Mouse (Mus musculus) hindbrain, embryonic 11.5 days (tissue): ENCODE data around the gene Tor1a. TPM values are rescaled to one million over a fixed set of nuclear protein-coding genes. Genes with fewer than 3 reads are reported as not detected.

Source experiments
- ATAC-seq: fragments of 200-750 bp; cut with Nextera tagmentation; 2 replicates; pipeline ENCODE4 v1.8.0; 2017; ENCODE audit warnings: mild to moderate bottlenecking, moderate TSS enrichment, moderate library complexity; ENCODE audit not compliant: low FRiP score
- DNase-seq: peaks from one replicate; pipeline ENCODE4 v3.0.0-alpha.2; 2015; ENCODE audit warnings: low spot score
- H3K27ac ChIP-seq: fragments of 300-500 bp; sonication (generic); 2 replicates; pipeline ENCODE4 v1.5.1; 2014; ENCODE audit warnings: mild to moderate bottlenecking, low read depth, low read length
- H3K27me3 ChIP-seq: fragments of 300-500 bp; sonication (generic); 2 replicates; pipeline ENCODE4 v1.6.1; 2014; ENCODE audit warnings: mild to moderate bottlenecking, low read length, moderate library complexity, mixed read lengths; ENCODE audit not compliant: control insufficient read depth, insufficient read depth
- H3K36me3 ChIP-seq: fragments of 300-500 bp; sonication (generic); 2 replicates; pipeline ENCODE4 v1.6.1; 2014; ENCODE audit warnings: mild to moderate bottlenecking, low read length, moderate library complexity, mixed read lengths; ENCODE audit not compliant: control insufficient read depth, insufficient read depth
- H3K4me1 ChIP-seq: fragments of 300-500 bp; sonication (generic); replicated peaks from 2 replicates; pipeline ENCODE4 v1.6.1; 2014; ENCODE audit warnings: low read length, mixed read lengths; ENCODE audit not compliant: control insufficient read depth, insufficient read depth
- H3K4me2 ChIP-seq: fragments of 300-500 bp; sonication (generic); replicated peaks from 2 replicates; pipeline ENCODE4 v1.6.1; 2014; ENCODE audit warnings: mild to moderate bottlenecking, low read depth, low read length
- H3K4me3 ChIP-seq: fragments of 300-500 bp; sonication (generic); 2 replicates; pipeline ENCODE4 v1.5.1; 2014; ENCODE audit warnings: low read depth, low read length
- H3K9ac ChIP-seq: fragments of 300-500 bp; sonication (generic); 2 replicates; pipeline ENCODE4 v1.6.1; 2014; ENCODE audit warnings: low read depth, low read length
- H3K9me3 ChIP-seq: fragments of 300-500 bp; sonication (generic); 2 replicates; pipeline ENCODE4 v1.6.1; 2016; ENCODE audit warnings: low read length; ENCODE audit not compliant: control insufficient read depth
- WGBS: fragments of 180-500 bp; shearing (Covaris S2); extraction: QIAGEN DNeasy Blood & Tissue Kit; methylation state at CpG from one replicate; pipeline ENCODE4 v1.1.7; 2014; 5-methylcytosine and 5-hydroxymethylcytosine counted together
- polyA plus RNA-seq: library from polyadenylated mRNA; unstranded; fragments of >200 nt; fragmentation: Nextera tagmentation; extraction: Ambion mirVana; gene quantifications from 2 replicates; pipeline ENCODE4 v1.2.1, GENCODE M21; 2014

Gene Tor1a
- polyA plus RNA-seq, 1 experiment from 2014 or later: 83.5 TPM

GRCm38 (mm10) chr2:30927844-30928628, 39.7 kb downstream of the Tor1a start:
- no peak for ATAC-seq
- Histone ChIP-seq H3K4me2 (no peak overlapping the region), H3K36me3 (no peaks in the 10 kb centered on the region), H3K9ac (no peak overlapping the region), H3K27me3 (no peaks in the 10 kb centered on the region), H3K4me3 (no peak overlapping the region), H3K9me3 (no peaks in the 10 kb centered on the region), H3K4me1 (no peaks in the 10 kb centered on the region), H3K27ac (no peak overlapping the region)
- peak; percentile 88 for DNase-seq
- WGBS: 20% methylated on average over 14 of the region's 14 CpGs

GRCm38 (mm10) chr2:30927151-30927781, 40.5 kb downstream of the Tor1a start:
- no peak overlapping the region for H3K4me3 ChIP-seq
- H3K27ac ChIP-seq: no peak overlapping the region
- 61% methylated on average over 9 of the region's 9 CpGs for WGBS
- H3K9ac ChIP-seq: no peak overlapping the region
- ATAC-seq: no peak
- no peaks in the 10 kb centered on the region for H3K36me3 ChIP-seq
- H3K9me3 ChIP-seq: no peaks in the 10 kb centered on the region
- H3K27me3 ChIP-seq: no peaks in the 10 kb centered on the region
- no peak for DNase-seq
- H3K4me2 ChIP-seq: no peak overlapping the region
- H3K4me1 ChIP-seq: no peaks in the 10 kb centered on the region

GRCm38 (mm10) chr2:30926381-30926780, 41.4 kb downstream of the Tor1a start:
- H3K9me3 ChIP-seq: no peaks in the 10 kb centered on the region
- no peak overlapping the region for H3K4me3 ChIP-seq
- H3K4me2 ChIP-seq: no peak overlapping the region
- DNase-seq: no peak
- 81% methylated on average over 4 of the region's 4 CpGs for WGBS
- H3K27me3 ChIP-seq: no peaks in the 10 kb centered on the region
- ATAC-seq: no peak
- H3K4me1 ChIP-seq: no peaks in the 10 kb centered on the region
- H3K36me3 ChIP-seq: no peaks in the 10 kb centered on the region
- H3K9ac ChIP-seq: no peak overlapping the region
- no peak overlapping the region for H3K27ac ChIP-seq

- no peak overlapping the region for H3K4me2 ChIP-seq
- H3K27me3 ChIP-seq: no peaks in the 10 kb centered on the region
- H3K9me3 ChIP-seq: no peaks in the 10 kb centered on the region
- H3K9ac ChIP-seq: no peak overlapping the region
- 82% methylated on average over 4 of the region's 4 CpGs for WGBS
- no peaks in the 10 kb centered on the region for H3K36me3 ChIP-seq
- ATAC-seq: no peak
- no peak for DNase-seq
- H3K4me3 ChIP-seq: no peak overlapping the region
- H3K4me1 ChIP-seq: no peaks in the 10 kb centered on the region
- no peak overlapping the region for H3K27ac ChIP-seq
Observed at GRCm38 (mm10) chr2:30925181-30925580, 42.6 kb downstream of the Tor1a start.

- H3K4me1 ChIP-seq: no peaks in the 10 kb centered on the region
- DNase-seq (no peak), ATAC-seq (no peak)
- no peak overlapping the region for H3K4me3 ChIP-seq
- no peaks in the 10 kb centered on the region for H3K9me3 ChIP-seq
- H3K36me3 ChIP-seq: no peaks in the 10 kb centered on the region
- no peak overlapping the region for H3K4me2 ChIP-seq
- WGBS: 82% methylated on average over 3 of the region's 3 CpGs
- H3K9ac ChIP-seq: no peak overlapping the region
- H3K27ac ChIP-seq: no peak overlapping the region
- H3K27me3 ChIP-seq: no peaks in the 10 kb centered on the region
Observed at GRCm38 (mm10) chr2:30923099-30923498, 44.6 kb downstream of the Tor1a start.

- no peak for ATAC-seq
- H3K36me3 ChIP-seq: no peaks in the 10 kb centered on the region
- no peaks in the 10 kb centered on the region for H3K27me3 ChIP-seq
- no peak for DNase-seq
- no peak overlapping the region for H3K4me3 ChIP-seq
- no peak overlapping the region for H3K4me2 ChIP-seq
- no peak overlapping the region for H3K9ac ChIP-seq
- H3K4me1 ChIP-seq: no peaks in the 10 kb centered on the region
- H3K27ac ChIP-seq: no peak overlapping the region
- 88% methylated on average over 7 of the region's 7 CpGs for WGBS
- no peaks in the 10 kb centered on the region for H3K9me3 ChIP-seq
Observed at GRCm38 (mm10) chr2:30920216-30920615, 47.5 kb downstream of the Tor1a start.

- DNase-seq (no peak), ATAC-seq (no peak)
- Histone ChIP-seq H3K4me1 (no peaks in the 10 kb centered on the region), H3K27me3 (no peaks in the 10 kb centered on the region), H3K9ac (no peak overlapping the region), H3K27ac (no peak overlapping the region), H3K4me3 (no peak overlapping the region), H3K4me2 (no peak overlapping the region), H3K9me3 (no peaks in the 10 kb centered on the region), H3K36me3 (no peaks in the 10 kb centered on the region)
- WGBS: 50% methylated on average over 8 of the region's 8 CpGs
Observed at GRCm38 (mm10) chr2:30918780-30919329, 48.9 kb downstream of the Tor1a start.

GRCm38 (mm10) chr2:30918126-30918525, 49.6 kb downstream of the Tor1a start:
- Histone ChIP-seq H3K9ac (no peak overlapping the region), H3K9me3 (no peaks in the 10 kb centered on the region), H3K36me3 (no peaks in the 10 kb centered on the region), H3K4me1 (no peaks in the 10 kb centered on the region), H3K4me3 (no peak overlapping the region), H3K4me2 (no peak overlapping the region), H3K27ac (no peak overlapping the region), H3K27me3 (no peaks in the 10 kb centered on the region)
- ATAC-seq: no peak
- no peak for DNase-seq
- 56% methylated on average over 6 of the region's 6 CpGs for WGBS

GRCm38 (mm10) chr2:30917649-30918048, 50.1 kb downstream of the Tor1a start:
- WGBS: 89% methylated on average over 7 of the region's 7 CpGs
- H3K27ac ChIP-seq: no peak overlapping the region
- no peaks in the 10 kb centered on the region for H3K4me1 ChIP-seq
- DNase-seq (no peak), ATAC-seq (no peak)
- H3K4me3 ChIP-seq: no peak overlapping the region
- H3K36me3 ChIP-seq: no peaks in the 10 kb centered on the region
- H3K9ac ChIP-seq: no peak overlapping the region
- H3K4me2 ChIP-seq: no peak overlapping the region
- H3K9me3 ChIP-seq: no peaks in the 10 kb centered on the region
- no peaks in the 10 kb centered on the region for H3K27me3 ChIP-seq
